Mouse (Mus musculus): ENCODE measurements at regions not wholly inside any gene's neighbourhood (a gene's known extent, or its start where the extent isn't known, plus 50 kb on each side); places are given as distances from the start of the nearest gene placed in this dataset.

- no peak for DNase-seq
- intact Hi-C loops (cut with DNase I) = no loop called here
These were observed 149.8 kb downstream of the Satb1 start for GRCm38 (mm10) chr17:51683318-51683717.

- no peak for DNase-seq
- intact Hi-C loops (cut with DNase I) = no loop called here
These were observed 150.7 kb downstream of the Satb1 start for GRCm38 (mm10) chr17:51682368-51682767.

GRCm38 (mm10) chr17:51677451-51677850 lies 155.6 kb downstream of the Satb1 start:
- intact Hi-C loops (cut with DNase I) = no loop called here

GRCm38 (mm10) chr17:51658408-51658807 lies 174.7 kb downstream of the Satb1 start:
- DNase-seq = peak; percentile 32
- intact Hi-C loops (cut with DNase I) = no loop called here

More at GRCm38 (mm10) chr17:51677451-51677850, 155.6 kb downstream of the Satb1 start:
- no peak for DNase-seq

GRCm38 (mm10) chr17:51653881-51654280 lies 179.2 kb downstream of the Satb1 start:
- intact Hi-C loops (cut with DNase I) = no loop called here
- no peak for DNase-seq

- intact Hi-C loops (cut with DNase I) = no loop called here
- no peak for DNase-seq
These were observed 181.2 kb downstream of the Satb1 start for GRCm38 (mm10) chr17:51651880-51652279.

- DNase-seq = no peak
- intact Hi-C loops (cut with DNase I) = no loop called here
These were observed 183.8 kb downstream of the Satb1 start for GRCm38 (mm10) chr17:51649213-51649815.

GRCm38 (mm10) chr17:51646416-51646815 lies 186.7 kb downstream of the Satb1 start:
- no peak for DNase-seq
- intact Hi-C loops (cut with DNase I) = no loop called here

GRCm38 (mm10) chr17:51645866-51646265 lies 187.2 kb downstream of the Satb1 start:
- DNase-seq = no peak
- intact Hi-C loops (cut with DNase I) = no loop called here

- intact Hi-C loops (cut with DNase I) = no loop called here
- no peak for DNase-seq
These were observed 190.4 kb downstream of the Satb1 start for GRCm38 (mm10) chr17:51642682-51643081.

GRCm38 (mm10) chr17:51635913-51636312 lies 197.2 kb downstream of the Satb1 start:
- no peak for DNase-seq
- intact Hi-C loops (cut with DNase I) = no loop called here

GRCm38 (mm10) chr17:51631574-51631973 lies 201.5 kb downstream of the Satb1 start:
- intact Hi-C loops (cut with DNase I) = no loop called here
- no peak for DNase-seq

- intact Hi-C loops (cut with DNase I) = no loop called here
These were observed 212.6 kb downstream of the Satb1 start for GRCm38 (mm10) chr17:51620528-51620927.

GRCm38 (mm10) chr17:51585263-51585662 lies 247.8 kb downstream of the Satb1 start:
- intact Hi-C loops (cut with DNase I) = no loop called here
- DNase-seq = no peak

More at GRCm38 (mm10) chr17:51620528-51620927, 212.6 kb downstream of the Satb1 start:
- no peak for DNase-seq

GRCm38 (mm10) chr17:51583984-51584880 lies 248.9 kb downstream of the Satb1 start:
- intact Hi-C loops (cut with DNase I) = no loop called here
- peak; percentile 4 to 10 for DNase-seq

- intact Hi-C loops (cut with DNase I) = no loop called here
- peak; percentile 70 to 74 for DNase-seq
These were observed 249.8 kb downstream of the Satb1 start for GRCm38 (mm10) chr17:51583277-51583676.

GRCm38 (mm10) chr17:51555854-51556253 lies 277.2 kb downstream of the Satb1 start:
- intact Hi-C loops (cut with DNase I) = no loop called here

GRCm38 (mm10) chr17:51554446-51554845 lies 278.6 kb downstream of the Satb1 start:
- intact Hi-C loops (cut with DNase I) = no loop called here

More at GRCm38 (mm10) chr17:51555854-51556253, 277.2 kb downstream of the Satb1 start:
- no peak for DNase-seq

GRCm38 (mm10) chr17:51552277-51553015 lies 280.6 kb downstream of the Satb1 start:
- intact Hi-C loops (cut with DNase I) = no loop called here
- no peak for DNase-seq

More at GRCm38 (mm10) chr17:51554446-51554845, 278.6 kb downstream of the Satb1 start:
- no peak for DNase-seq

GRCm38 (mm10) chr17:51546999-51547398 lies 286.1 kb downstream of the Satb1 start:
- intact Hi-C loops (cut with DNase I) = no loop called here
- DNase-seq = peak; percentile 21 to 49

GRCm38 (mm10) chr17:51542544-51542943 lies 290.5 kb downstream of the Satb1 start:
- intact Hi-C loops (cut with DNase I) = no loop called here

More at GRCm38 (mm10) chr17:51542544-51542943, 290.5 kb downstream of the Satb1 start:
- DNase-seq = no peak
